Mouse (Mus musculus) C2C12 (cell line): ENCODE measurements around the gene Fxyd2.

Experiments
- CTCF ChIP-seq: IDR thresholded peaks from one replicate; pipeline ENCODE4 v1.5.1; 2011; ENCODE audit not compliant: control insufficient read depth, insufficient read depth, insufficient read length
- FOSL1 ChIP-seq: IDR thresholded peaks from one replicate; pipeline ENCODE4 v1.8.0; 2011; ENCODE audit warnings: mild to moderate bottlenecking, low read length; ENCODE audit not compliant: poor library complexity, insufficient read depth, severe bottlenecking
- MAX ChIP-seq: IDR thresholded peaks from one replicate; pipeline ENCODE4 v1.6.1; 2011; ENCODE audit warnings: mild to moderate bottlenecking, control low read depth
- MYOD1 ChIP-seq: IDR thresholded peaks from one replicate; pipeline ENCODE4 v1.6.1; 2011; ENCODE audit warnings: low read depth; ENCODE audit not compliant: control insufficient read depth, insufficient read length
- MYOG ChIP-seq: IDR thresholded peaks from one replicate; pipeline ENCODE4 v1.6.1; 2011; ENCODE audit not compliant: control insufficient read depth, insufficient read length; ENCODE audit errors: extremely low read depth
- USF1 ChIP-seq: IDR thresholded peaks from one replicate; pipeline ENCODE4 v1.6.1; 2011; ENCODE audit warnings: low read depth, mild to moderate bottlenecking, control low read depth, moderate library complexity

DNA sequence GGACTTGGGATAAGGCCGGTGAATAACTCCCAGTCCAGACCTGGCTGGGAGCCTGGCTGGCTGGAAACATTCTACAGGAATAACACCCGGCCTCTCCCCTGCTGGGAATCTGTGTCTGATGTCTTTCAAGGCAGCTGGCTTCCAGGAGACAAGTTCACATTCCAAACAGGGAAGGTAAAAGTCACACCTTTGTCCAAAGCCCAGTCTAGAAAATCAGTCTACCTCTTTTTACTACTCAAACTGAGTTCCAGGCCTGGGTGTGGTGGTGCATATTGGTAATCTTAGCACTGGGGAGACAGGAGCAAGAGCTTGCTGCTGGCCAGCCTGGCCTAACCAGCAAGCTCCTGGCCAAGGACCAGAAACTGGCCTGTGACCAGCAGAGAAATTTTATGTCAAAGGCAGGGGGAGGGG, 37.4 kb upstream of the Fxyd2 start:
- TF ChIP-seq CTCF (no peak), USF1 (no peak), MYOG (no peak), MYOD1 (no peak), MAX (no peak), FOSL1 (no peak)
